Mouse (Mus musculus) cerebellum, adult 2 months (tissue): ENCODE measurements around the gene Trafd1.
"Not testable (repeated sequence)": the region's sequence is repeated elsewhere in the genome, so short reads cannot be mapped to it uniquely, and the experiment has no call there.

Source experiments
- CTCF ChIP-seq: fragments of 200-500 bp; IDR thresholded peaks from 2 replicates; pipeline ENCODE4 v1.5.1; 2011; ENCODE audit warnings: low read depth, mild to moderate bottlenecking, control low read depth, low read length, moderate library complexity, borderline replicate concordance; ENCODE audit not compliant: insufficient read depth
- POLR2A ChIP-seq: fragments of 200-500 bp; IDR thresholded peaks from 2 replicates; pipeline ENCODE4 v1.6.1; 2011; ENCODE audit warnings: low read length, control low read depth, borderline replicate concordance; ENCODE audit not compliant: insufficient read depth

- not testable (repeated sequence) for TF ChIP-seq CTCF, POLR2A
These were observed 8.5 kb downstream of the Trafd1 start for GRCm38 (mm10) chr5:121376972-121377371.
